Mouse (Mus musculus): ENCODE results near the gene Gabbr2.

GRCm38 (mm10) chr4:46961403-46961802 lies 30.3 kb downstream of the Gabbr2 start:
- TF ChIP-seq GATA1 (IDR thresholded peaks at IDR 0.05; ENCODE audit: low read length) (no peak), TAL1 (IDR thresholded peaks at IDR 0.05; ENCODE audit: low read length) (no peak)

Measured in erythroblast, embryonic 14.5 days (primary cell).